Mouse (Mus musculus) hindbrain, embryonic 10.5 days (tissue): Measurements from ENCODE around the gene Scgn. TPM values are rescaled to one million over a fixed set of nuclear protein-coding genes. Genes with fewer than 3 reads are reported as not detected.

Experiments
- polyA plus RNA-seq: library from polyadenylated mRNA; unstranded; fragments of >200 nt; fragmentation: Nextera tagmentation; extraction: Ambion mirVana; gene quantifications from 2 replicates; pipeline ENCODE4 v1.2.1, GENCODE M21; 2016

The Scgn gene
- polyA plus RNA-seq, 1 experiment from 2014 or later: not detected

Other genes starting within 250 kb of the Scgn start
- 6.9 and 8.6 TPM in 2 replicates for gene Hist1h3c, start 245.6 kb downstream of the Scgn start, polyA plus RNA-seq
- 1.8 and 2.4 TPM in 2 replicates for gene Hist1h2bb, start 244.5 kb downstream of the Scgn start, polyA plus RNA-seq
- 45.2 and 49.3 TPM in 2 replicates for gene Hist1h2ab, start 240.1 kb downstream of the Scgn start, polyA plus RNA-seq
- gene Hist1h3b, start 238.9 kb downstream of the Scgn start, polyA plus RNA-seq: 5.5 and 8.8 TPM in 2 replicates
- 4.9 and 5.4 TPM in 2 replicates for gene Hist1h4b, start 234.2 kb downstream of the Scgn start, polyA plus RNA-seq
- not detected in 2 replicates for gene Hist1h4a, start 230.0 kb downstream of the Scgn start, polyA plus RNA-seq
- 3.7 and 4.8 TPM in 2 replicates for gene Hist1h3a, start 228.8 kb downstream of the Scgn start, polyA plus RNA-seq
- gene Hist1h1a, start 227.5 kb downstream of the Scgn start, polyA plus RNA-seq: 2.3 and 3.4 TPM in 2 replicates
- gene Trim38, start 221.3 kb downstream of the Scgn start, polyA plus RNA-seq: not detected in 2 replicates
- not detected in 2 replicates for gene Slc17a2, start 184.2 kb downstream of the Scgn start, polyA plus RNA-seq
- gene Slc17a3, start 151.8 kb downstream of the Scgn start, polyA plus RNA-seq: not detected in 2 replicates
- not detected in 2 replicates for gene Slc17a1, start 123.5 kb downstream of the Scgn start, polyA plus RNA-seq
- not detected in 2 replicates for gene Slc17a4, start 76.2 kb downstream of the Scgn start, polyA plus RNA-seq
- gene Hist1h2ba, start 57.1 kb downstream of the Scgn start, polyA plus RNA-seq: not detected in 2 replicates
- gene Hist1h2aa, start 56.8 kb downstream of the Scgn start, polyA plus RNA-seq: not detected in 2 replicates